Mouse (Mus musculus): ENCODE results near the gene Alox12. TPM values are rescaled to one million over a fixed set of nuclear protein-coding genes. Genes with fewer than 3 reads are reported as not detected.

Gene Alox12
- total RNA-seq, 2 experiments from 2014 or later: 0.13 to 0.27 TPM

GRCm38 (mm10) chr11:70225798-70226601 is 29.2 kb downstream of the Alox12 start:
- TF ChIP-seq CTCF (conservative IDR thresholded peaks at IDR 0.05): peak; percentile 40; the same call in 1 of the 2 replicates
- peak overlapping the region; percentile 27; the same call in 1 of the 2 replicates for H3K4me3 ChIP-seq
- no peak overlapping the region for H3K27ac ChIP-seq
- DNase-seq (ENCODE audit: low spot score in 2 of 2): no peak

GRCm38 (mm10) chr11:70223724-70224123 is 31.4 kb downstream of the Alox12 start:
- no peak for DNase-seq (ENCODE audit: low spot score in 2 of 2)
- no peak for TF ChIP-seq CTCF (conservative IDR thresholded peaks at IDR 0.05)
- peak overlapping the region; percentile 57 for H3K27ac ChIP-seq

GRCm38 (mm10) chr11:70221603-70222500 is 33.3 kb downstream of the Alox12 start:
- Histone ChIP-seq H3K27ac (peak overlapping the region; percentile 97), H3K4me3 (peak overlapping the region; percentile 73)
- no peak; the same call in 1 of the 2 replicates for TF ChIP-seq CTCF (conservative IDR thresholded peaks at IDR 0.05)
- DNase-seq (ENCODE audit: low spot score in 2 of 2): no peak

More at GRCm38 (mm10) chr11:70223724-70224123, 31.4 kb downstream of the Alox12 start:
- no peak overlapping the region for H3K4me3 ChIP-seq

- Histone ChIP-seq H3K27ac (peak within 1 kb of the TSS; percentile 97), H3K4me3 (peak within 1 kb of the TSS; percentile 73)
- TF ChIP-seq CTCF (conservative IDR thresholded peaks at IDR 0.05): no peak
- peak; percentile 93 to 97 for DNase-seq (ENCODE audit: low spot score in 2 of 2)
Measured at GRCm38 (mm10) chr11:70220731-70221602, 34.2 kb downstream of the Alox12 start, which contains the start of gene Slc16a13. Slc16a13 (minus strand) TSS chr11:70221064.

GRCm38 (mm10) chr11:70220323-70220722 is 34.8 kb downstream of the Alox12 start:
- no peak for TF ChIP-seq CTCF (conservative IDR thresholded peaks at IDR 0.05)
- Histone ChIP-seq H3K4me3 (peak overlapping the region; percentile 73), H3K27ac (peak overlapping the region; percentile 97)
- no peak for DNase-seq (ENCODE audit: low spot score in 2 of 2)

- DNase-seq (ENCODE audit: low spot score in 2 of 2): no peak
- H3K4me3 ChIP-seq: peak overlapping the region; percentile 73
- H3K27ac ChIP-seq: peak overlapping the region; percentile 97
- no peak for TF ChIP-seq CTCF (conservative IDR thresholded peaks at IDR 0.05)
Measured at GRCm38 (mm10) chr11:70219873-70220272, 35.3 kb downstream of the Alox12 start.

- H3K4me3 ChIP-seq: peak overlapping the region; percentile 73; the same call in 1 of the 2 replicates
- peak overlapping the region; percentile 18; the same call in 1 of the 2 replicates for H3K27ac ChIP-seq
- TF ChIP-seq CTCF (conservative IDR thresholded peaks at IDR 0.05): no peak
- no peak for DNase-seq (ENCODE audit: low spot score in 2 of 2)
Measured at GRCm38 (mm10) chr11:70218741-70219470, 36.2 kb downstream of the Alox12 start.

- TF ChIP-seq CTCF (conservative IDR thresholded peaks at IDR 0.05): no peak
- DNase-seq (ENCODE audit: low spot score in 2 of 2): no peak
- no peak overlapping the region for H3K4me3 ChIP-seq
- H3K27ac ChIP-seq: no peak overlapping the region
Measured at GRCm38 (mm10) chr11:70218039-70218438, 37.1 kb downstream of the Alox12 start.

GRCm38 (mm10) chr11:70216103-70216502 is 39.0 kb downstream of the Alox12 start:
- no peak for TF ChIP-seq CTCF (conservative IDR thresholded peaks at IDR 0.05)
- Histone ChIP-seq H3K4me3 (no peak overlapping the region), H3K27ac (no peak overlapping the region)
- no peak for DNase-seq (ENCODE audit: low spot score in 2 of 2)

GRCm38 (mm10) chr11:70215301-70215700 is 39.9 kb downstream of the Alox12 start:
- no peak for TF ChIP-seq CTCF (conservative IDR thresholded peaks at IDR 0.05)
- DNase-seq (ENCODE audit: low spot score in 2 of 2): no peak
- no peak overlapping the region; the same call in 1 of the 2 replicates for H3K4me3 ChIP-seq
- H3K27ac ChIP-seq: no peak overlapping the region

- DNase-seq (ENCODE audit: low spot score in 2 of 2): no peak
- TF ChIP-seq CTCF (conservative IDR thresholded peaks at IDR 0.05): no peak
- peak overlapping the region; percentile 64; the same call in 1 of the 2 replicates for H3K4me3 ChIP-seq
- H3K27ac ChIP-seq: peak overlapping the region; percentile 88; the same call in 1 of the 2 replicates
Measured at GRCm38 (mm10) chr11:70214856-70215209, 40.3 kb downstream of the Alox12 start.
